Comparison of ENCODE assay signal across 10 mouse cellular contexts in genomic region chr6:94688722-94689121, GRCm38 (mm10). TPM values are rescaled to one million over a fixed set of nuclear protein-coding genes. Genes with fewer than 3 reads are reported as not detected.
DNase-seq lines count a peak whose midpoint lies in the region.
"Had no signal": no experiment of that assay in that cellular context is flagged by ENCODE, and none has a peak within 500 bp of the region (broad histone marks: within the 10 kb centered on the region; RNA-seq: fewer than 3 reads in every experiment).

No protein-coding gene starts in this region.

- peak; percentile 11 for DNase-seq in cerebellum, adult 9-11 months
- DNase-seq in cerebellum, postnatal 36 days, result no peak
- peak; percentile 49 for DNase-seq in retina, postnatal 1 day
- no peak for DNase-seq in retina, embryonic 14.5 days (ENCODE audit: low spot score)
- peak; percentile 54 for DNase-seq in heart, postnatal 4 days
- peak; percentile 44 for DNase-seq in yolk sac, embryonic 10.5 days (ENCODE audit: low spot score)
- no peak for DNase-seq in midbrain, embryonic 10.5 days (ENCODE audit: low spot score)
- no peak for DNase-seq in left cerebral cortex, adult 11 months (ENCODE audit: low spot score)
- DNase-seq: adrenal gland, postnatal 36 days had no signal

- peaks cover 90% of the 10 kb centered on the region for H3K4me1 ChIP-seq in midbrain, embryonic 10.5 days

- H3K27ac ChIP-seq in midbrain, embryonic 10.5 days (replicated peaks), result no peak overlapping the region
- H3K27ac ChIP-seq: midbrain, embryonic 12.5 days had no signal

- no peaks in the 10 kb centered on the region for H3K9me3 ChIP-seq in midbrain, embryonic 10.5 days (replicated peaks)
- H3K9me3 ChIP-seq: midbrain, embryonic 12.5 days had no signal

- no peak overlapping the region for H3K4me3 ChIP-seq in midbrain, embryonic 10.5 days
- H3K4me3 ChIP-seq: midbrain, embryonic 12.5 days had no signal

- 65% methylated on average over 4 of the region's 4 CpGs for WGBS in midbrain, embryonic 10.5 days

- H3K27me3 ChIP-seq in midbrain, embryonic 10.5 days (ENCODE audit: low read depth, poor library complexity, severe bottlenecking), result no peaks in the 10 kb centered on the region

- no peaks in the 10 kb centered on the region for H3K36me3 ChIP-seq in midbrain, embryonic 10.5 days
- H3K36me3 ChIP-seq: midbrain, embryonic 12.5 days had no signal

RNA-seq across cellular contexts. Expression of gene Lrig1, which starts 11.2 kb away (rescaled TPM):
- 10 to 100 TPM; 25.0 to 26.9 TPM for total RNA-seq in heart, postnatal 4 days (2021)
- polyA plus RNA-seq in midbrain, embryonic 10.5 days (2016; fragmentation: Nextera tagmentation; extraction: Ambion mirVana), result 13.4 and 13.9 TPM in 2 replicates

Comparison
In these comparisons a context has a peak if more than half of its experiments do, and no peak if none do; other contexts are left out.
1. DNase-seq: peak in cerebellum, adult 9-11 months (single experiment), retina, postnatal 1 day (single experiment), heart, postnatal 4 days (single experiment) and yolk sac, embryonic 10.5 days (single experiment); none in cerebellum, postnatal 36 days (0 of 2), retina, embryonic 14.5 days (single experiment), midbrain, embryonic 10.5 days (single experiment) and left cerebral cortex, adult 11 months (single experiment).